Mouse (Mus musculus) mouse embryonic stem cell (cell line): Measurements from ENCODE around the gene Slc22a23.

Source experiments
- in situ Hi-C, 2 experiments: fragments of 300-500 bp; cut with MboI; formaldehyde crosslinking; loops; 1 replicate in 1 of 2; 3 replicates in 1 of 2; pipeline ENCODE4 v1.14.3; 2019 to 2020; ENCODE audit warnings: low sequenced_read_pairs in 2 of 2, low pct_unique_long_range_greater_than_20kb in 1 of 2, mixed read lengths in 1 of 2; ENCODE audit not compliant: unreplicated experiment in 1 of 2

Gene Slc22a23

DNA sequence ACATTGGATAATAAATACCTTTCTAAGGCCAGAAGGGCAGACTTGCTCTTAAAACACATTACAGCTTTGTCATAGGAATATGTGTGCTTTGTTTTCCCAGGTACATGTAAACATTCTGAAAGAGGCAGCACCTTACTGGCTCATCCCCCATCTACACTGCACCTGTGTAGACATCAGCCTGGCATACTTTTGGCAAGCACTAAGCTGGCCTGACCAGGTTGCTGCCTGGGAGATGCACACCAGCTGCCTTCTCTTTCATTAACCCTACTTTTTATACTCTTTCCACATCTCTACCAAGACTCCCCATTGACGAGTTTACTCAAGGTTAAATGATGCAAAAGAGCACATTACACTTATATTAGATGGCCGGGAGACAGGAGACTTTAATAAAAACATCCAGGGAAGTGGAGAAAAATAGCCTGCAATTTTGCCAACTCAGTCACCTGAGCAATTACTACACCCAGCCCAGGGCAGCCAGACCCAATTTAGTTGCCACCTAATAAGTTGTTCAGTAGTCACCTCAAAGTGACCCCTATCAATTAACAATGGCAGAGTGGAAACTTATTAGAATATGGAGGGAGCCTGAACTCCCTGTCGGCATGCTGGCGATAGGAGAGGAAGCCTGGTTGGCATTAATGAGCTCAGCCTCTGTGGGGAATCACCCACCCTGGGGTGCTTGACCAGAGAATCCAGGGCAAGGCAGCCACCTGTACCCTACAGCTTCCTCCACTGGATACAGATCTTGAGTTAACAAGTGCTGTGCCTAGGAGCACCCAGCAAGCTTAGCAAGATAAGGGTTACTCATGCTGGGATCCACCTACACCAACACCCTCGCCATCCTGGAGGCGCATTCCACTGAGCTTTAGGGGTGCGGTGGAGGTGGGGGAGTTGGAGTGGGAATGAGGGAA lies 37.0 kb downstream of the Slc22a23 start:
- in situ Hi-C loops = no loop called here

DNA sequence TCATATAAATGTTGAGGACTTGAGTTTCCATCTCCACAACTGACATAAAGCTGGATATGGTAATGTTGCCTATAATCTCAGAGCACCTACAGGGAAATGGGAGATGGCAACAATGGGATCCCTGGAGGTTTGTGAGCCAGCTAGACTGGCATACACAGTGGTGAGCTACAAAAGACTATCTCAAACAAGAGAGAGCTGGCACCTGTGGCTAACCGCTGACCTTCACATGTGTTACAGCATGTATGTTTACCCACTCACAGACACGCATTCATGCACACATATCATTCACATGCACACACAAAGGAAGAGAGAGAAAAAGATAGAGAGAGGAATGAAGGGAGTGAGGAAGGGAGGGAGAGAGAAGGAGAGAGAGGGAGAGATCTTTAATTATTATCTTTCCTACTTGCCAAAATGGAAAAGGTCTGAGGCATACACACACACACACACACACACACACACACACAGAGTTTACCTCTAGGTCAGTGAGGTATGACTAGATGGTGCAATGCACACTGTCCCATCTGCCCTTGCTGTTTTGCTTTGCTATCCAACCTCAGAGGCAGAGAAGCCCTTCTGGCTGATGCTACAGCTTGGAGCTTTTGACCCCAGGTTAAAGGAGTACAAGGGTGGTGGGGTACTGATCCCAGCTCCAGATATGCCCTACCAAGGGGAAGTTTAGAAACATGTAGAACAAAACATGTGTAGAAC lies 38.9 kb downstream of the Slc22a23 start:
- in situ Hi-C loops = no loop called here

GRCm38 (mm10) chr13:34304896-34305295 lies 40.1 kb downstream of the Slc22a23 start:
- in situ Hi-C loops = no loop called here

- in situ Hi-C loops = no loop called here
These were observed 41.5 kb downstream of the Slc22a23 start for GRCm38 (mm10) chr13:34303386-34304016.

DNA sequence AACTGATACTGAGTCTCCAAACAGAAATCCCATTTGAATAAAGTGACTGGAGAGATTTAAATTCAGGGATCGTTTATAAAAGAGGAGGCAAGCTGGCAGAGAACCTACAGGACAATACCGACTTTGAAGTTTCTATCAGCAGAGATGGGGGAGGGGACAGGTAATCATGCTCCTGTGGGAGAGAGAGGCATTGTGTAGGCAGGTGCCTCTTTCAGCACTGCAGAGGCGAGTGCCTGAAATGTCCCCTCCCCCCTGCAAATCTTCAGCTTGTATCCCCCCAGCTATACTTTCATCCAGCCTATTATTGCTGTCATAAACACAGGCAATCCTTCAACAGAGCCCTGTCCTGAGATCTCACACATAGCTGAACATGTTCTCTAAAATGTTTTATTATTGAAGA lies 43.4 kb downstream of the Slc22a23 start:
- in situ Hi-C loops = no loop called here

DNA sequence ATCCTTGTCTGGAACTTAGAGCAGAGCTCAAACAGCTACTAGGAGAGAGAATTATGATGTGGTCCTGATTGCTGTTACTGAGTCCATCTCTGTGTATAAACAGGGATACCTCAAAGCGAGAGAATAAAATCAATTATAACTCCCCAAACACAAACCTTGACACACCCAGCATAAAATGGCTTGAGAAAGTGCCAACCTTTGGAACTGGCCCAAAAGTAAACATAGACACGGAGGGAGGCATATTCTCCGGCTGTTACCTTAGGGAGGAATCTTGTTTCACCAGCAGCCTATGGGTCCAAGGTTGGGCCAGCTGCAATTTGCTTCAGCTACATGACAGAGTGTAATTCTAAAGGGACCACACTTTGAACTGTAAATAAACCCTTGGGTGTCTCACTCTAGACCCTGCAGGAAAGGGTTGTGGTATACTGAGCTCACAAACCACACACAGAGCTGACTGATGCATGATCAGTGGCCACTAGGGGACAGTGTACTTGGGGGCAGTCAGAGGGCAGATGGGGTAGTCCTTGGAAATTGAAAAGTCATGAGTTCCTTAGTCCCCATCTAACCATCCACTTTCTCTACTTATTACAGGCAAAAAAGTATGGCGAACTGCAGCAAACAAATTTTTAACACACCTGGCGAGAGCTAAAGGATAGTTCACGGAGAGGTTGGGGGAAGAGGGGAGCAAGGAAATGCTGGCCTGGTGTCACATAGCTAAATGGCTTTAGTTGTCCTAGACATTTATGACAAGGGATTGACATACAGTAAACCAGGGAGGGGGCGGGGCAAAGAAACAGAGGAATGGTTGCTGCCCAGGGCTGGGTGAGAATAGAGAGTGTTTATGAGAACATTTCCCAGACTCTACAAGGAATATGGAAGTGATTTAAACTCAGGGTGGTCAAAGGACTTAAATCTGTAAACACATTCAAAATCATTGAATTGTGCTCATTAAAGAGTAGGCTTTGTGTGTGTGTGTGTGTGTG lies 45.3 kb downstream of the Slc22a23 start:
- in situ Hi-C loops = no loop called here

DNA sequence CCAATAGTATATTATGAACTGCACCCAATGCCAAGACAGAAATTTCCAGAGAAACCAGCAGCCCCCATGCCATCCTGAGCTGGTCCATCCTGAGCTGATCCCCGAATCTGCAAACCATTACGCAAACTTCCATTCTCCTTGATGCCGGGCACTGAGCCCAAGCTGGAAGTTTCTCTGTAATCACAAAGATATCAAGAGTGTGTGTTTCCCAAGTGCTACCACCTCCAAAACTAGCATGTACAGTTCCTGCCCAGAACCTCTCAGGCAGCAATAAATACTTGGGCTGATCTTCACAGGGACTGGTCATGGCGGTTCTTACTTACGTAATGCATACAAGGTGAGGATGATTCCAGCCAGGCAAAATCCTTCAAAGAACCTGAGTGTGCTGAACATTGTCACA lies 46.3 kb downstream of the Slc22a23 start:
- in situ Hi-C loops = no loop called here

DNA sequence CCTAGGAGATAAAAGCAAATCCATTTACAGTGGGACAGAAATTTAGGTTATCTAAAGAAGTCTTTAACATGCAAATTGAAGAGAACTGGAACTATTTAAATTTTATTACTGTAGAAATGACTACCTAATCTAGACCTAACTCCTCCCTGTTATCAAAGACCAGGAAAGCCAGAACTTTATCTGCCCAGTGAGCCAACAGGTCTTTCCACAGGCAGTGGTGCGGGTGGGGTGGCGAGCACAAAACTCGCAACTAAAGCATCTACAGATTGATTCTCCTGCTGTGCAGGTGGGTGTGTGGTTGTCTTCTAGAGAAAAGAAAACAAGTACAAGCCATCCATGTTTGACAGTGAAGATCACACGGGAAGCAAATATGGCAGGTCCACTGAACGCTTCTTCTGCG lies 46.9 kb downstream of the Slc22a23 start:
- in situ Hi-C loops = no loop called here

- in situ Hi-C loops = no loop called here
These were observed 49.1 kb downstream of the Slc22a23 start for GRCm38 (mm10) chr13:34295787-34296435.

- in situ Hi-C loops = no loop called here
These were observed 50.8 kb downstream of the Slc22a23 start for GRCm38 (mm10) chr13:34294212-34294611.

DNA sequence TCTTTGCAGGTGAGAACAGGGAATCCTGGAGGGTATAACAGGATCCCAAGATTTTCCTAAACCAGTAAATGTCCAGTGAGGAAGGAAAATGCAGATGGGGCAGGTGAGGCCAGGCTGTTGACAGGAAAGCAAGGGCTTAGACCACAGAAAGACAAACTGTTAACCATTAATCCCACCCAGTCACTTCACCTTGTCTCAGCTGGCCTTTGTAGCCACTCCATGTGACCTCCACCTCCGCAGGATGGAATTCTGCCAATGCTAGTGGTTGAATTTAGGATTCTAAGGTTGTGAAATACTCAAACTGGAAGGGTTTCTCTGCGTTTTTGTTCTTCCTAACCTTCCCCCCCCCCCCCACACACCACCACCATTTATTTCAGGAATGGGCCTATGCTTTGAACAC lies 52.9 kb downstream of the Slc22a23 start:
- in situ Hi-C loops = no loop called here

- in situ Hi-C loops = no loop called here
These were observed 54.6 kb downstream of the Slc22a23 start for GRCm38 (mm10) chr13:34290346-34290745.

- in situ Hi-C loops = no loop called here
These were observed 55.4 kb downstream of the Slc22a23 start for GRCm38 (mm10) chr13:34289567-34289966.

GRCm38 (mm10) chr13:34288129-34288528 lies 56.9 kb downstream of the Slc22a23 start:
- in situ Hi-C loops = no loop called here

DNA sequence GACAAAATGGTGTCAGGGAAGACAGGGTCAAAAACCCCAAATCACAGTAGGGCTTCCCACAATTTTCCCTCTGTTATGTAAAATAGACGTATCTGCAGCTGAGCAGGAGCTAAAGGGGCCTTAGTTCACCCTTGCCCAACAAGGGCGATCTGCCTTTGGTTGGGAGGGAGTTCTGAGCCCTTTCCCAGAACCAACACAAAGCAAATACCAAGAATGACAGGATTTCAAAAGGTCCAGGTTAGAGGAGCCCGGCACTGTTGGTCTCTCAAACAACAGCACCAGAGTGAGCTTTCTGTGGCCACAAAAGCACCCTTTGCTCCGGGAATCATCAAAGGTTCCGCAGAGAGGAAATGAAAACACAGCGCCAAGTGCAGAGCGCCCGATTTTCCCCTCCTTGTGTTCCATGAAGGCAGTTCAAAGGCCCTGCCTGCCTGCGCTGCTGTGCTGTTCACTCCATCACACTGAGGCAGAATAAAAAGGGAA lies 57.3 kb downstream of the Slc22a23 start:
- in situ Hi-C loops = no loop called here

DNA sequence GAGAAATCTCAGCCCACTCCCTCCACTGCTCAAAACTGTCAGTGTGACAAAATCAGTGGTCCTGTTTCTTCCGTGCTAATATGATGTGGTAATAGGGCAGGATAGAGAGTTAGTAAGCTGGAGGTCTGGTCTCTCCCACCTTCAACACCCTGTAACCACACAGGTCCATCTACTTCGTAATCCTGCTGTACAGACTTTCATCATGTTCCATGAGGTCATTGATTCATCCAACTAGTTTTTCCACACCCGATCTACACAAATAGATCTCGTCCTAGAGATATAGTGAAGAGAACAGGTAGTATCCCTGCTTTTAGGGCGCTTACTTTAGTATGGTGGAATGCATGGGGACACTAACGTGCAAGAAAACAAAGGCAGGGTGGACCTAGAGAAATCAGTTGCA lies 63.6 kb downstream of the Slc22a23 start:
- in situ Hi-C loops = no loop called here

GRCm38 (mm10) chr13:34278759-34279270 lies 66.2 kb downstream of the Slc22a23 start:
- in situ Hi-C loops = no loop called here
